Mouse (Mus musculus) gastrocnemius, adult 8-10 months (tissue): ENCODE measurements around the gene Ncor2. TPM values are rescaled to one million over a fixed set of nuclear protein-coding genes. Genes with fewer than 3 reads are reported as not detected.

ENCODE experiments used
- DNase-seq, 2 experiments: peaks; one replicate each; pipeline ENCODE4 v3.0.0; 2022; ENCODE audit warnings: low spot score in 2 of 2
- total RNA-seq, 4 experiments: library from RNA; stranded (reverse); gene quantifications; 2 replicates each; pipeline ENCODE4 v1.2.4; 2022

Ncor2 gene
- total RNA-seq, 4 experiments from 2014 or later = 93.5 to 117 (median 97.9) TPM

- no peak for DNase-seq
These were observed 186.1 kb downstream of the Ncor2 start for GRCm38 (mm10) chr5:124992891-124993290.

DNA sequence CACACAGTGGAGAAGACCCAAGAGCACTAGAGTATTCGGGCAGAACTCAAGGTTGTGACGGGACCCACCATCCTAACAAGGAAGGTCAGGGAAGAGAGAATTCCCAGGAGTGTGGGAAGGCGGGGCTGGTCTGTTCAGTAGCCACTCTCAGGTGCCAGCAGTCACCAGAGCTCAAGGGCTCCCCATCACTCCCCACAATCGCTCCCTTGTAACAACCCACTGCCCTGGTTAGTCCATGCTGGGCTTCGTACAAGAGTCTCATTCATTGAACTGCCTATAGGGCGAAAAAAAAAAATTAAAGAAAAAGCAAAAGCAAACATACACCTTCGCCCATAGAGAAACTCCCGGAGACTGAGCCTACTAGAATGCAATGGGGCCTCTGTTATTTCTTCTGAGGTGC lies 186.7 kb downstream of the Ncor2 start:
- DNase-seq = no peak

DNA sequence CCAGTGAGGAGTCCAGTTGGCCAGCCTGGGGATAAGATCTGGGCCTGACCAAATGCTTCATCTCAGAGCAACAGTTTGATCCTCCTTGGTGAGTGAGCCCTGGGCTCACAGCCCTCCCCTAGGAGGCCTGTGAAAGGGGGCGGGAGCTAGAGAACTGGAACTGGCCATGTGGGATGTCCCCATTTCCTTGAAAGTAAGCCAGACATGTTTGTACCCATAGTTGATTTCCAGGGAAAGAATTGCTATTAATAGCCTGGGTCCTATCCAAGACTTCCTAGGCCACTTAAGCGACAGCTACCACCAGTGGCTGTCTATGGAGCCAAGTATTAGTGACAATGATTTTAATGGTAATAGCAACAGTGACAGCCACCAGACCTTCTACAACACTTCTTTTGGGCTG lies 189.3 kb downstream of the Ncor2 start:
- DNase-seq = no peak

DNA sequence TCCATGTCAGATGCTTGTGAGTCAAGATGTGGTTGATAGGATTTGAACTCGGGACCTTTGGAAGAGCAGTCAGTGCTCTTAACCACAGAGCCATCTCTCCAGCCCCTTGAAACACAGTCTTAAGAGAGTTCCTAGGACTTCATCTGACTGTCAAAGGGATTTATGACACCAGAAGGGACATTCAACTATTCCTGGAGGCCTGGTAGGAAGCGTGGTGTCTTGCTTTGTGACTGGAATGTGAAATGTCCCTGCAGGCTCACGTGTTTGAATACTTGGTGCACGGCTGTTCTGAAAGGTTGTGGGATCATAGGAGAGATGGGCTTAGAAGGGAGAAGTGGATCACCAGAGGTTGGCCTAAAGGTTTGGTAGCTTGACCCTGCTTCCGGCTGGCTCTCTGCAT lies 192.4 kb downstream of the Ncor2 start:
- DNase-seq = no peak

DNA sequence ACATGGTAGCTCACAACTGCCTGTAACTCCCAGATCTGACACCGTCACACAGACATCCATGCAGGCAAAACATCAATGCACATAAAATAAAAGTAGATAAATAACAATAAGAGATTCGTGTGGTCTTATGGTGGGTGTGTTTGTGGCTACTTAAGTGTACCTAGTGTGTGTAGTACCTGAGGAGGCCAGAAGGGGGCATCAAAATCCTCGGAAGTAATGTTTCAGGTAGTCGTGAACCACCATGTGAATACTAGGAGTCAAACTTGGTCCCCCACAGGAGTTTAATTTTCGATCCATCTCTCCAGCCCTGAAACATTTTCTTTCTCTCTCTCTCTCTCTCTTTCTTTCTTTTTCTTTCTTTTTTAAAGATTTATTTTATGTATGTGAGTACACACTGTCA lies 192.8 kb downstream of the Ncor2 start:
- no peak for DNase-seq

DNA sequence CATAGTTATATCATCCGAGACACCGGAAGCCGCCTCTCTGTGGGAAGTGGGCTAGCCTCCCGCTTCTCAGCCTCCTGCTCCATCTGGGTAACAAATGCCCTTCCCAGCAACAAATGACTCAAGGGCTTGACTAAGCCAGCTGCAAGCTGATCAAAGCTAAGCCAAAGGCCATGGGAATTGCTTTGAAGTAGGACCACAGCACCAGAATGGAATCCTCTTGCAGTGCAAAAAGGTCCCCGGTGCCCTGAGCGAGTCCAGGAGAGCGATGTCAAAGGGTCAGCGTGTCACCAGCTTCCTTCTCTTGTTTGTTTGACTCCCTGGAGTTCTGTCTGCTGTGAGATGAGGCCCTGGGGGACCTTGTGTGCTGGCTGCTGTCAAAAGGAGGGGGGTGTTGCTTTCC lies 209.2 kb downstream of the Ncor2 start:
- no peak for DNase-seq

Other genes starting within 250 kb of the Ncor2 start
- under 1 TPM in 1 of 4 experiments, not detected in 3; 0.19 TPM for gene Rflna, start 176.0 kb downstream of the Ncor2 start, total RNA-seq
- gene Scarb1, start 161.9 kb upstream of the Ncor2 start, total RNA-seq = 10 to 100 TPM; 11.1 to 19.0 (median 13.3) TPM
- gene Gm10382, start 210.1 kb upstream of the Ncor2 start, total RNA-seq = under 1 TPM in 2 of 4 experiments, not detected in 2; 0.31 to 0.34 TPM
- gene Ubc, start 211.0 kb upstream of the Ncor2 start, total RNA-seq = 1,000 to 10,000 TPM; 1,167 to 1,677 (median 1,560) TPM